Comparison of ENCODE assay signal across 8 mouse cellular contexts in genomic region chr2:72477221-72477620, GRCm38 (mm10). TPM values are rescaled to one million over a fixed set of nuclear protein-coding genes. Genes with fewer than 3 reads are reported as not detected.
A peak's percentile ranks its signal among the peaks of the same experiment; 100 is the strongest.
DNase-seq lines count a peak whose midpoint lies in the region; ATAC-seq and TF ChIP-seq lines count a peak whose summit lies in the region.

No protein-coding gene starts in this region.

- no peak for TF ChIP-seq CTCF in lung, adult 2 months (IDR thresholded peaks at IDR 0.05; ENCODE audit: insufficient read depth, low read length)
- no peak for TF ChIP-seq CTCF in embryonic fibroblast, embryonic 13.5 days (IDR thresholded peaks at IDR 0.05; ENCODE audit: borderline replicate concordance, insufficient read depth, low read length)

- H3K27ac ChIP-seq in embryonic fibroblast, embryonic 13.5 days (ENCODE audit: insufficient read depth, low read length) = no peak overlapping the region
- peak overlapping the region; percentile 93 for H3K27ac ChIP-seq in kidney, embryonic 15.5 days

- 0 out of 2 replicates have a peak, but pooled peaks cover 3% of the 10 kb centered on the region for H3K27me3 ChIP-seq in kidney, embryonic 15.5 days
- no peaks in the 10 kb centered on the region for H3K27me3 ChIP-seq in myocyte (ENCODE audit: control insufficient read depth, insufficient read depth, insufficient read length)

- no peak for DNase-seq in lung, adult 2 months
- no peak for DNase-seq in lung, postnatal 10 days
- DNase-seq in adipocyte (ENCODE audit: low spot score) = no peak
- DNase-seq in layer of hippocampus, adult 11-12 months (ENCODE audit: low spot score) = no peak
- no peak for DNase-seq in layer of hippocampus, adult 9-11 months

- H3K79me2 ChIP-seq in myocyte (ENCODE audit: control insufficient read depth, insufficient read depth) = peaks cover 20% of the 10 kb centered on the region

- 18% methylated on average over 11 of the region's 11 CpGs for WGBS in lung, adult 2 months
- 2% methylated on average over 11 of the region's 11 CpGs for WGBS in kidney, embryonic 15.5 days

- no peak for TF ChIP-seq POLR2A in lung, adult 2 months (IDR thresholded peaks at IDR 0.05; ENCODE audit: borderline replicate concordance, extremely low read depth, low read depth, low read length)
- no peak for TF ChIP-seq POLR2A in embryonic fibroblast, embryonic 13.5 days (IDR thresholded peaks at IDR 0.05; ENCODE audit: low read depth, low read length)
- no peak for TF ChIP-seq POLR2A in myocyte (IDR thresholded peaks at IDR 0.05; ENCODE audit: insufficient read length, low read depth)

- H3K4me2 ChIP-seq in kidney, embryonic 15.5 days = peak overlapping the region; percentile 82
- peak overlapping the region; percentile 79 for H3K4me2 ChIP-seq in myocyte (ENCODE audit: low read depth)

- H3K36me3 ChIP-seq in kidney, embryonic 15.5 days = peaks cover 36% of the 10 kb centered on the region
- no peaks in the 10 kb centered on the region for H3K36me3 ChIP-seq in myocyte (ENCODE audit: control insufficient read depth, insufficient read depth)

- H3K9ac ChIP-seq in kidney, embryonic 15.5 days = peak overlapping the region; percentile 87

- H3ac ChIP-seq in myocyte (ENCODE audit: control insufficient read depth, insufficient read length) = no peak overlapping the region

- peak overlapping the region; percentile 71 for H3K4me3 ChIP-seq in lung, adult 2 months (replicated peaks; ENCODE audit: extremely low read depth, low read depth, low read length)
- peak overlapping the region; percentile 56 for H3K4me3 ChIP-seq in embryonic fibroblast, embryonic 13.5 days (ENCODE audit: insufficient read depth, low read length)
- H3K4me3 ChIP-seq in kidney, embryonic 15.5 days (replicated peaks) = peak overlapping the region; percentile 79
- H3K4me3 ChIP-seq in myocyte = peak overlapping the region; percentile 63

- H3K4me1 ChIP-seq in lung, adult 2 months (ENCODE audit: control insufficient read depth, insufficient read depth, low read length) = peaks cover 5% of the 10 kb centered on the region
- H3K4me1 ChIP-seq in embryonic fibroblast, embryonic 13.5 days (ENCODE audit: control insufficient read depth, insufficient read depth, low read length) = no peaks in the 10 kb centered on the region
- H3K4me1 ChIP-seq in kidney, embryonic 15.5 days = peaks cover 47% of the 10 kb centered on the region

- no peak for ATAC-seq in kidney, embryonic 15.5 days (replicated peaks; ENCODE audit: low FRiP score)

- H3K9me3 ChIP-seq in kidney, embryonic 15.5 days (replicated peaks) = no peaks in the 10 kb centered on the region

TF ChIP-seq in myocyte, 11 proteins besides CTCF, POLR2A, EP300 and RAD21:
- TF ChIP-seq CEBPB (IDR thresholded peaks at IDR 0.05; ENCODE audit: insufficient read depth, poor library complexity, severe bottlenecking) = no peak
- TF ChIP-seq POLR2AphosphoS2 (IDR thresholded peaks at IDR 0.05; ENCODE audit: insufficient read length, low read depth) = no peak
- no peak for TF ChIP-seq REST (IDR thresholded peaks at IDR 0.05; ENCODE audit: insufficient read depth, insufficient read length)
- no peak for TF ChIP-seq TCF12 (IDR thresholded peaks at IDR 0.05; ENCODE audit: insufficient read depth, poor library complexity, severe bottlenecking)
- TF ChIP-seq USF1 (IDR thresholded peaks at IDR 0.05; ENCODE audit: low read depth) = no peak
- TF ChIP-seq MAX (IDR thresholded peaks at IDR 0.05; ENCODE audit: low read depth) = no peak

RNA-seq across cellular contexts. Expression of gene Cdca7, which starts 1.3 kb away (rescaled TPM):
- 6.1 and 8.1 TPM in 2 replicates for polyA plus RNA-seq in lung, adult 2 months (2012; rRNA removed)
- polyA plus RNA-seq in embryonic fibroblast, embryonic 13.5 days (2011; ENCODE audit: insufficient read length, low read depth, missing spikeins) = 14.7 and 25.8 TPM in 2 replicates
- polyA plus RNA-seq in kidney, embryonic 15.5 days (2015; fragmentation: Nextera tagmentation; extraction: Ambion mirVana) = 158 and 167 TPM in 2 replicates
- 5.1 TPM for polyA plus RNA-seq in myocyte (2012; fragmentation: generic; extraction: Trizol)
